Mouse (Mus musculus) heart, postnatal 36 days (tissue): ENCODE results near the gene Srsf4. TPM values are rescaled to one million over a fixed set of nuclear protein-coding genes. Genes with fewer than 3 reads are reported as not detected.
A peak's percentile ranks its signal among the peaks of the same experiment; 100 is the strongest.

Experiments used
- DNase-seq, 2 experiments: peaks; one replicate each; pipeline ENCODE4 v3.0.0; 2021 to 2022
- intact Hi-C: fragments of 180-260 bp; cut with DNase I; formaldehyde crosslinking; loops from one replicate; pipeline ENCODE4 v1.15.1; 2025
- total RNA-seq, 2 experiments: library from RNA; stranded (reverse); gene quantifications; 2 replicates each; pipeline ENCODE4 v1.2.3; 2021

Srsf4 gene
- total RNA-seq, 2 experiments from 2014 or later: 33.5 to 35.3 TPM

- intact Hi-C loops: loop anchor here (1.0 to 10.0 kb wide), 5 partner anchors 56 to 314 kb away; no protein-coding TSS in a partner anchor
- DNase-seq: peak; percentile 83 to 84
These were observed 12.7 kb upstream of the Srsf4 start for GRCm38 (mm10) chr4:131860492-131861340.

DNA sequence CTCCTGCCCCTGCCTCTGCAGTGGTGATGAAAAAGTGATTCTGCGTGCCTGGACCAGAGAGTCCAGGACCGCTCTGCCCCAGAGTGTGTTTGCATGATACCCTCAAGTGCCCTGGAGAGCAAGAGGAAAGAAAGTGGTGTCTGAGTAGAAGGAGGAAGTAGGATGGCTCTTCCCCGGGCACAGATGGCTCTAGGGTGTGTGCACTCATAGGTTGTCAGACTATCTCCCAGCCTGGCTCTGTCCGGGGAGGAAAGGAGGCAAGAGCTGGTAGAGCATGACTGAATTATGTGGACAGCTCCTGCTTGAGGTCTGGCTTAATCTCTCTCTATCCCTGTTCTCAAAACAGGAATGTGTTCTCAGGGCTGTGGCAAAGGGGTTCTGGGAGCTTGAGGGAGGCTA, 12.1 kb upstream of the Srsf4 start:
- intact Hi-C loops: loop anchor here (2.0 to 10.0 kb wide), 3 partner anchors 107 to 313 kb away; no protein-coding TSS in a partner anchor

GRCm38 (mm10) chr4:131872672-131873292, 635 bp upstream of the Srsf4 start:
- DNase-seq: no peak
- intact Hi-C loops: loop anchor here (5.0 kb wide), 1 partner anchor 40 kb away; no protein-coding TSS in a partner anchor

More for the DNA sequence above, 12.1 kb upstream of the Srsf4 start:
- DNase-seq: no peak

DNA sequence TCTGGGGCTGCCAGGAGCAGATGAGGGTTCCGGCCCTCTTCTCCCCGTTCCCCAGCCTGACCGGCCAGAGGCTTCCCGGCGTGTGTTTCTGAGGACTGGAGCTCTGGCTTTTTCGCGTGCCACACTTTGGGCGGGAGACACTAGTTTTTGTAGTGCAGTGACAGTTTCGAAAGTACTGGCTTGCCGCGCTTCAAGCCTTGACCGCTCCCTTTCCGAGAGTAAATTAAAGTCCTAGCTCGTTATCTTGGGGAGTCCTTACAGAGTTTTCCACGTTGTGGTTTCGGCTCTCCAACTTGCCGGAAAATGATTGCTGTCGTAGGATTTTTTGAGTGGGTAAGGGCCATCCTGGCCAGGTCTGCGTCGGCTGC, 736 bp downstream of the Srsf4 start:
- intact Hi-C loops: loop anchor here (5.0 kb wide), 1 partner anchor 38 kb away; no protein-coding TSS in a partner anchor
- no peak for DNase-seq

DNA sequence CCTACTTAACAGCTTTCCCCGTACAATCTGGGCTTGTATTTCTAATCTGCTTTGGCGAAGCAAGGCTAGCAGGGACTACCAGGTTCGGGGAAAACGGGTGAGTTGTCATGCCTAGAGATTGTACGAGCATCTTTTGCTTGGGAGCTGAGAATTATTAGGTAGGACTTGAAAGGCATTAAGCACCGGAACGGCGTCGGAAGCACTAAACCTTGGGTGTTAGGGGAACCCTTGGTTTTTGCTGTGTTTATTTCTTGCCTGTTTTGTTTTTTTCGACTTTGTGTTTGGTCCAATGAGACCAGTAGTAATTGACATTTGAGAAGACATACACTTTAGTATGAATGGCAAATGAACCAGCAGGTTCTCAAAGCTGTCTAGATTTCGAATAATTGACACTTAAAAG, 1.1 kb downstream of the Srsf4 start:
- intact Hi-C loops: loop anchor here (5.0 kb wide), 1 partner anchor 38 kb away; no protein-coding TSS in a partner anchor

DNA sequence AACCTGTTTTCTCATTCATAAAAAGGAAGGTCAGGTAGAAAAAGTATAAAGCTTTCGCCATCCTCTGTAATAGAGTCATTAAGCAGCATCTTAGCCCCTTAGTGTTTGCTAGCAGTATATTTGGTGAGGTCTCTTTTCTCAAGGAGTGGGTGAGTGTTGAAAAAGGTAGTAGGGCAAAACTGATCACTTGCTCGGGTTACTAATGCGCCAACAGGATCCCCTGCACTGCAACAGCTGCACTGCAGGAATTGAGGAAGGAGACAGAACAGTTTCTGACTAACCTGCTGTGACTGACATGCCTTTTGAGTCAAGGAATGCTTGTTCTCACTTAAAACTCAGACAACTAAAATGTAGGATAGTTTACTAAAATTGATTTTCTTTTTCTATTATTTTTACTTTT, 1.8 kb downstream of the Srsf4 start:
- DNase-seq: no peak
- intact Hi-C loops: no loop called here

More for the DNA sequence above, 1.1 kb downstream of the Srsf4 start:
- no peak for DNase-seq

- no peak for DNase-seq
- intact Hi-C loops: no loop called here
These were observed 3.4 kb downstream of the Srsf4 start for GRCm38 (mm10) chr4:131876836-131877235.

- intact Hi-C loops: no loop called here
- DNase-seq: no peak
These were observed 6.3 kb downstream of the Srsf4 start for GRCm38 (mm10) chr4:131879692-131880091.

DNA sequence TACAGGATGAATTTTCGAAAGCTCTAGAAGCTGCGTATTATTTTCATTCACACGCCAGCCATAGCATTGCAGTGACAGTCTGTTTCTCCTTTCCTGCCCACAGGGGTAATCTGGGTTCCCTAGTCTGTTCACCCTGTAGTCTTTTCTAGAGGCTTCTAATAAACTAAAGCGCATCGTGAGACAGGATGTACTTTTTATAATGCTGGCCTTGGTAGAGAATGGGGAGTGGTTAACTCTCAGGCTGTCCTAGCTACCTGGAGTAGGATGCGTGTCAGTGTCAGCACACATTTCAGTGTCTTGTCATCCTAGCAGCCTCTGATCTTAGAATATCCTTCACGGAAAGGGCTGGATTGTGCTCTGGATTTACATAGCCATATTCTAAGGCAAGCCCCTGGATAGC, 7.9 kb downstream of the Srsf4 start:
- no peak for DNase-seq
- intact Hi-C loops: no loop called here

DNA sequence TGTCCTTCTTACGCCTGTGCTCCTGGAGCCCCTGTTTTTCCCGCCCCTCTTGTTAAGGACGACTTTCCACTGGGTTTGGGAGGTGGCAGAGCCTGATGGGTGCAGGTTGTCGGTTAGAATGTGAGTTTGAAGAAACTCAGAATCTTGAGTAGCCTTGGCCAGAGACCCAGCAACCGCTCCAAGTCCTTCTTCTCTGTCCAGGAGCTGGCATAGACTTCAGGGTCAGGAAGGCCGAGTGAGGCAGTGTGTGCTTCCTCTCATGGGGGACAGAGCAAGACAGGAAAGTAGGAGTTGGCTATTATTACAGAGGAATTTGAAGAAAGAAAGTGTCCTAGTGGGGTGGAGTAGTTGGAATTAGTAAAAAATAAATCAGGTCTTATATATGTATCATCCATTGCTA, 10.2 kb downstream of the Srsf4 start:
- intact Hi-C loops: no loop called here
- DNase-seq: peak in 1 of 2 experiments; percentile 18

GRCm38 (mm10) chr4:131885376-131885775, 12.0 kb downstream of the Srsf4 start:
- intact Hi-C loops: no loop called here
- DNase-seq: peak in 1 of 2 experiments; percentile 22

- DNase-seq: no peak
- intact Hi-C loops: no loop called here
These were observed 15.1 kb downstream of the Srsf4 start for GRCm38 (mm10) chr4:131888564-131888963.

GRCm38 (mm10) chr4:131890692-131891091, 17.3 kb downstream of the Srsf4 start:
- intact Hi-C loops: no loop called here
- DNase-seq: no peak

GRCm38 (mm10) chr4:131897109-131897508, 23.7 kb downstream of the Srsf4 start:
- intact Hi-C loops: no loop called here

DNA sequence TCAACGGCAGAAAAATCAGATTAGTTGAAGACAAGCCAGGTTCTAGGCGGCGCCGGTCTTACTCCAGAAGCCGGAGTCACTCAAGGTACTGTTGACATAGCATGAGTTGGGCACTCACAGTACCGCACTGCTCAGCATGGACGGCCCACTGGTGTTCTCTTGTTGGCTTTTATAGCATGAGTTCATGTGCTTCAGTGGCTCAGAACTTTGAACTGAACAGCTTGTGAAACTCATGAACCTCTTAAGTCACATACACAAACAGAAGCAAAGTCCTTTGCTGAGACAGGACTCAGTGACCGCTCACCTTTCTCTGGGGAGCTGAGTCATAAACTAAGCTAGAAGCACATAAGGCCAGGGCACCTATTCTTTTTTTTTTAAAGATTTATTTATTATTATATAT, 24.4 kb downstream of the Srsf4 start:
- intact Hi-C loops: no loop called here
- no peak for DNase-seq

More at GRCm38 (mm10) chr4:131897109-131897508, 23.7 kb downstream of the Srsf4 start:
- no peak for DNase-seq

- intact Hi-C loops: no loop called here
- peak; percentile 28 to 34 for DNase-seq
These were observed 25.2 kb downstream of the Srsf4 start for GRCm38 (mm10) chr4:131898503-131899179.

- intact Hi-C loops: no loop called here
- peak in 1 of 2 experiments; percentile 36 for DNase-seq
These were observed 25.8 kb downstream of the Srsf4 start for GRCm38 (mm10) chr4:131899180-131899554.

DNA sequence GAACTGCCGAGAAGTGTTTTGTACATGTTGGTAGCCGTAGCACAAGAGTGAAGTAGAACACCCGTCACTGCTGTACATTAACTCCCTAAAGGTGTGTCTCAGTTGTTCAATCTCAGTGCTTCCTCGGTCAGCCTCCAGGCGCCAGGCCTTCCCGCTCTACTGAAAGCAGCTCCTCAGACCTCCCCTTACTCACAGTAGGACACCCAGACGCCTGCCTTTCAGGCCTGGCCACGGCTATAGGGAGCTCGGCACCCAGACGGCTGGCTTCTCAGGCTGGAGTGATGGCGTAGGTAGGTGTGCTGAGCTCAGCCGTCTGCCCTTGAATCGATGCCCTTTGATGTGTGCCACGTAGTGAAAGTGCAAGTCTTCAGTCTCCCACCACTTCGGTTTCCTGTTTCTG, 27.7 kb downstream of the Srsf4 start:
- no peak for DNase-seq
- intact Hi-C loops: no loop called here

DNA sequence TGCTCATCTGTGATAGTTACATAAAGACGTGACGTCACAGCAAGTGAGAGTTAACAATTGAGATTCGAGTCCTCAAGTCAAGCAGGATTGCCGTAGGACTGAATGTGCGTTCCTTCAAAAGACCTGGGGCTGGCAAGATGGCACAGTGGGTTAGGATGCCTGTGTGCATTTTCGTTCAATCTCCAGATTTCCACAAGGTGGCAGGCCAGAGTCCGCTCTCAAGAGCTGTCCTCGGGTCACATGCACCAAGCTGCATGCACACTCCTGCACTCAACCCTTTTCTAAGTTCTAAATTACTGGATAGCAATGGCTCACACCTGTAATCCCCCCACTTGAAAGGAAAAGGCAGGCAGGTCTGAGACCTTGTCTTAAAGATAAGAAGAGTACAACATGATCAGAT, 31.1 kb downstream of the Srsf4 start:
- intact Hi-C loops: no loop called here

DNA sequence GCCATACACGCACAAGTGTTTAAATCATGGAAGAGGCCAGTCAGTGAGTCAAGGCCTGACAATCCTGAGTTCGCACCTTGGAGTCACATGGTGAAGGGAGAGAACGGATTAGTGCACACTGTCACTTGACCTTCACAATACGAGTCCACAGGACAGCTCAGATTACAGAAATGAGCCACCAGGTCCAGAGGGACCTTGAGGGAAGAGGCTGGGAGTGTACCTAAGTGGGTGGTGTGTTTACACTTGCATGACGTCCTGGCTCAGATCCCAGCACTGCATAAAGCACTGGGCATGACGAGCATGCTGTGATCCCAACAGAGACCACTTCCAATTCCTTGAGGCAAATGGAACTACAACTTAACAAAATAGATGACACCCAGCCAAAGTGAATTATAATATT, 33.0 kb downstream of the Srsf4 start:
- intact Hi-C loops: no loop called here

More for the DNA sequence above, 31.1 kb downstream of the Srsf4 start:
- DNase-seq: peak; percentile 38 to 43

DNA sequence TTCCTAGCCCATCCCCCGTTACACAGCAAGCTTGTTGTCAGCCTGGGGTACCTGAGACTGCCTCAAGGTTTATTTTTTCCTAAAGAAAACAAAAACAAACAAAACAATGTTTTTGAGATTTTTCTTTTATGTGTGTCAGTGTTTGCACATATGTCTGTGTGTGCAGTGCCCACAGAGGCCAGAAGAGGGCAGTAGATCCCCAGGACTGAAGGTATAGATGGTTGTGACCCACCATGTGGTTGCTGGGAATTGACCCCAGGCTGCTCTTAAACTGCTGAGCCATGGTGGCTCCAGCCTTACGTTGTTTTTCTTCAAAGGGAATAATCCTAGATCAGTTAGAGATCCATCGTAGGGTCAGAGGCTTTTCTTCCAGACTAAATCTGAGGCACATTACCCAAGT, 34.5 kb downstream of the Srsf4 start:
- intact Hi-C loops: no loop called here
- DNase-seq: no peak

More for the DNA sequence above, 33.0 kb downstream of the Srsf4 start:
- no peak for DNase-seq
